8 mouse cellular contexts compared by ENCODE assay signal in the genomic region with DNA sequence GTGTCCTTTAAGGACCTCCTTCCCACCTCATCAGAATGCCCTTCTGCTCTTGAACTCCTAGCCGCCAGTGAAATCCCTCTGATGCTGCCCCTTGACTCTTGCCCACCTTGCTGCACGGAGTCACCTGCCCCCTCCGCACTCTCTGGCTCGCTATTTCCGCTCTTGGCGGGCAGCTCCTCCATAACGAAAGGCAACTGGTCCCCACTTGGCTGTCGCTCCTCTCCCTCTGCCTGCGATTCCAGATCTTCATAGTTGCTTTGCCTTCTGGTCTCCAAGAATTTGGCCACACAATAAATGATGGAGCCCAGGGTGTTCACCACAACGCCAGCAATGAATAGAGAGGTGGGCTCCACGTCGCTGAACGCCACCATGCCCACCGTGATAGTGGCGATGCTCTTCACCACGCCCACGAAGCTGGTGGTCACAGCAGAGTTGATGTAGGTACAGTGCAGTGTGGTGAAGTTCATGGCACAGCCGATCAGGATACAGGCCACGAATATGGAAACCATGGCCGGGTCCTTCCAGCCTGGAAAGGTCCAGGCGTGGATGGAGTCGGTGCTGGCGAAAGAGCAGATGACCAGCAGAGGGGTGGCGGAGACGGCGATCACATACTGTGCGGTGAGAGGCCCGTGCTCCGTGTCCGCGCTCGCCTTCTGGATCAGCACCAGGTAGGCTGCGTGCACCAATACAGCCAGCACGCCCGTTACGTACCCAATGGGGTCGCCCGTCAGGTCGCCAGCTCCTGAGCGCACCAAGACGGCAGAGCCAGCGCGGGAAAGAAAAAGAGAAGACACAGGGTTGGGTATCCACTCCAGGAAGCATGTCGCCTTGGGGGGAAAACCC. TPM values are rescaled to one million over a fixed set of nuclear protein-coding genes. Genes with fewer than 3 reads are reported as not detected.
DNase-seq lines count a peak whose midpoint lies in the region; ATAC-seq and TF ChIP-seq lines count a peak whose summit lies in the region.

No protein-coding gene starts in this region.

- ATAC-seq in intestine, postnatal 0 days = no peak

- peaks cover 8% of the 10 kb centered on the region for H3K4me1 ChIP-seq in testis, adult 2 months (ENCODE audit: control insufficient read depth, insufficient read depth, low read length)
- 0 out of 2 replicates have a peak, but pooled peaks cover 3% of the 10 kb centered on the region for H3K4me1 ChIP-seq in intestine, postnatal 0 days (replicated peaks; ENCODE audit: control insufficient read depth, insufficient read depth, low read length)
- H3K4me1 ChIP-seq in small intestine, adult 2 months (ENCODE audit: control insufficient read depth, insufficient read depth, insufficient read length, low read length) = peaks cover 19% of the 10 kb centered on the region

- DNase-seq in cerebellum, postnatal 25 days = peak; percentile 22 to 38
- DNase-seq in cerebellum, adult 9-10 months = no peak
- no peak for DNase-seq in testis, postnatal 14 days (ENCODE audit: low spot score)
- DNase-seq in layer of hippocampus, adult 11-12 months (ENCODE audit: low spot score) = no peak
- no peak for DNase-seq in gastrocnemius, postnatal 36 days

- TF ChIP-seq CTCF in testis, adult 2 months (IDR thresholded peaks at IDR 0.05; ENCODE audit: control insufficient read depth, insufficient read depth, insufficient replicate concordance, low read depth, low read length) = no peak
- TF ChIP-seq CTCF in intestine, postnatal 0 days (IDR thresholded peaks at IDR 0.05; ENCODE audit: low read depth) = no peak
- no peak for TF ChIP-seq CTCF in small intestine, adult 2 months (IDR thresholded peaks at IDR 0.05; ENCODE audit: extremely low read depth, insufficient read length, insufficient replicate concordance, low read depth, low read length)

- WGBS in intestine, postnatal 0 days = 9% methylated on average over 44 of the region's 44 CpGs
- WGBS in small intestine, adult 2 months = 13% methylated on average over 44 of the region's 44 CpGs

- intact Hi-C loops in gastrocnemius, postnatal 36 days (cut with DNase I) = no loop called here

- no peak overlapping the region for H3K27ac ChIP-seq in testis, adult 2 months (ENCODE audit: control insufficient read depth, insufficient read depth, low read depth, low read length)
- no peak overlapping the region for H3K27ac ChIP-seq in intestine, postnatal 0 days (ENCODE audit: low read depth, low read length)
- no peak overlapping the region for H3K27ac ChIP-seq in small intestine, adult 2 months (ENCODE audit: insufficient read depth, low read depth, low read length)

- no peak for TF ChIP-seq POLR2A in testis, adult 2 months (IDR thresholded peaks at IDR 0.05; ENCODE audit: control insufficient read depth, low read depth, low read length)
- no peak for TF ChIP-seq POLR2A in small intestine, adult 2 months (IDR thresholded peaks at IDR 0.05; ENCODE audit: low read depth, low read length)

- no peak overlapping the region for H3K9ac ChIP-seq in intestine, postnatal 0 days (ENCODE audit: low read depth, low read length)

- H3K27me3 ChIP-seq in testis, adult 2 months (ENCODE audit: control insufficient read depth, insufficient read depth, low read length) = no peaks in the 10 kb centered on the region
- peaks cover 44% of the 10 kb centered on the region for H3K27me3 ChIP-seq in intestine, postnatal 0 days (replicated peaks; ENCODE audit: control insufficient read depth, insufficient read depth, low read length)
- H3K27me3 ChIP-seq in small intestine, adult 2 months (ENCODE audit: control insufficient read depth, insufficient read depth, low read length) = peaks cover 48% of the 10 kb centered on the region

- peak overlapping the region; percentile 26; the same call in 1 of the 2 replicates for H3K4me3 ChIP-seq in testis, adult 2 months (ENCODE audit: control insufficient read depth, low read depth, low read length)
- H3K4me3 ChIP-seq in intestine, postnatal 0 days (ENCODE audit: low read depth, low read length) = peak overlapping the region; percentile 50
- peak overlapping the region; percentile 48 for H3K4me3 ChIP-seq in small intestine, adult 2 months (ENCODE audit: low read depth, low read length)

- H3K9me3 ChIP-seq in intestine, postnatal 0 days (ENCODE audit: control insufficient read depth) = no peaks in the 10 kb centered on the region

- peak overlapping the region; percentile 92 for H3K4me2 ChIP-seq in intestine, postnatal 0 days (replicated peaks; ENCODE audit: low read depth)

- no peaks in the 10 kb centered on the region for H3K36me3 ChIP-seq in testis, adult 2 months (ENCODE audit: control insufficient read depth, insufficient read depth, low read length)
- no peaks in the 10 kb centered on the region for H3K36me3 ChIP-seq in intestine, postnatal 0 days (ENCODE audit: control insufficient read depth, insufficient read depth)
- H3K36me3 ChIP-seq in small intestine, adult 2 months (ENCODE audit: control insufficient read depth, insufficient read depth, low read length) = no peaks in the 10 kb centered on the region

RNA-seq across cellular contexts. Expression of a gene that starts 2.1 kb away (rescaled TPM):
- polyA plus RNA-seq in testis, adult 2 months (2012; rRNA removed) = not detected in 2 replicates
- polyA plus RNA-seq in intestine, postnatal 0 days (2015; fragmentation: Nextera tagmentation; extraction: Ambion mirVana) = 0.58 and 0.61 TPM in 2 replicates
- polyA plus RNA-seq in small intestine, adult 2 months (2012; rRNA removed) = 0.94 and 1.0 TPM in 2 replicates
- not detected for total RNA-seq in gastrocnemius, postnatal 36 days (2021)

RNA-seq across cellular contexts. Expression of a gene that starts 58.3 kb away (rescaled TPM):
- polyA plus RNA-seq in testis, adult 2 months (2012; rRNA removed) = 16.3 and 19.8 TPM in 2 replicates
- polyA plus RNA-seq in intestine, postnatal 0 days (2015; fragmentation: Nextera tagmentation; extraction: Ambion mirVana) = 61.7 and 63.8 TPM in 2 replicates
- 10.3 and 26.1 TPM in 2 replicates for polyA plus RNA-seq in small intestine, adult 2 months (2012; rRNA removed)
- total RNA-seq in gastrocnemius, postnatal 36 days (2021) = 10 to 100 TPM; 18.2 to 20.0 TPM

Comparison
In these comparisons a context has a peak if more than half of its experiments do, and no peak if none do; other contexts are left out.
1. DNase-seq: peak in cerebellum, postnatal 25 days (2 of 2); none in cerebellum, adult 9-10 months (single experiment), testis, postnatal 14 days (single experiment), layer of hippocampus, adult 11-12 months (single experiment) and gastrocnemius, postnatal 36 days (0 of 2).
2. Peak in every context shown above with its lines, with median percentiles within 50 percentile points of each other: H3K4me3 ChIP-seq.